Mouse (Mus musculus) G1E (cell line): ENCODE data around the gene Ddx24.

Experiments used
- CTCF ChIP-seq: IDR thresholded peaks from 2 replicates; pipeline ENCODE4 v1.5.1; 2012; ENCODE audit warnings: low read depth, low read length, inconsistent platforms, mixed read lengths
- GATA1 ChIP-seq: IDR thresholded peaks from 2 replicates; pipeline ENCODE4 v1.6.1; 2012; ENCODE audit warnings: borderline replicate concordance, low read length, inconsistent platforms, mixed read lengths
- GATA2 ChIP-seq: IDR thresholded peaks from 2 replicates; pipeline ENCODE4 v1.6.1; 2012; ENCODE audit warnings: low read depth, low read length, inconsistent platforms, borderline replicate concordance
- POLR2AphosphoS5 ChIP-seq: IDR thresholded peaks from 2 replicates; pipeline ENCODE4 v1.6.1; 2012; ENCODE audit warnings: low read depth, low read length, inconsistent platforms; ENCODE audit not compliant: insufficient replicate concordance
- TAL1 ChIP-seq: conservative IDR thresholded peaks from 2 replicates; pipeline ENCODE4 v1.6.1; 2012; ENCODE audit warnings: low read depth, low read length, inconsistent platforms, mixed read lengths

- no peak for TF ChIP-seq CTCF
- no peak for TF ChIP-seq GATA1
- TF ChIP-seq POLR2AphosphoS5 = no peak
- TF ChIP-seq TAL1 = no peak
- TF ChIP-seq GATA2 = no peak
Observed at GRCm38 (mm10) chr12:103433430-103433829, 7.8 kb upstream of the Ddx24 start.
